Mouse (Mus musculus): ENCODE results near the gene Xpr1. TPM values are rescaled to one million over a fixed set of nuclear protein-coding genes. Genes with fewer than 3 reads are reported as not detected.

Gene Xpr1
- polyA plus RNA-seq, 1 experiment: 0.19 TPM

DNA sequence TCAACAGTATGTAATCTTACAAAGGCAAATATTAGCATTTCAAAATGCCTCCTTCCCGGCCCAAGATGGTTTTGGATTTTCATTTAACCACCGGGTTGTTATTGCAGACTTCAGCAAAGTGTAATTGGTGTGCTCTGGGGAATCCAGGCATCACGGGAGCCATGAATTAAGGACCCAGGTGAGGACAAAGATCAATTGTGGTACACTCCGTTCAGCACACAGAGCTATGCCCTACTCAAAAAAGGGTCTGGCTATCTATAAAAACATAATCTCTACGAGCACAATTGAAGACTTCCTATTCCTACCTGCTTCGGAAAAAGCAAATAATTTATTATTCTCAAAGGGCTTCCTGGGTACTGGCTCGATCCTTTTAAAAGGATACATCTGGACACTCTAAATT lies 22.3 kb upstream of the Xpr1 start:
- no peak overlapping the region for H3K4me3 ChIP-seq (replicated peaks)
- no peaks in the 10 kb centered on the region for H3K36me3 ChIP-seq (ENCODE audit: control insufficient read depth)
- H3K27me3 ChIP-seq (ENCODE audit: control insufficient read depth): peaks cover 4% of the 10 kb centered on the region; the same call in 1 of the 2 replicates
- H3K4me1 ChIP-seq (ENCODE audit: control insufficient read depth): peaks cover 2% of the 10 kb centered on the region; the same call in 1 of the 2 replicates
- TF ChIP-seq TAL1 (IDR thresholded peaks at IDR 0.05; ENCODE audit: low read length) (no peak), GATA1 (IDR thresholded peaks at IDR 0.05; ENCODE audit: low read length) (no peak)
- H3K9me3 ChIP-seq (ENCODE audit: control insufficient read depth, low read length): no peaks in the 10 kb centered on the region

DNA sequence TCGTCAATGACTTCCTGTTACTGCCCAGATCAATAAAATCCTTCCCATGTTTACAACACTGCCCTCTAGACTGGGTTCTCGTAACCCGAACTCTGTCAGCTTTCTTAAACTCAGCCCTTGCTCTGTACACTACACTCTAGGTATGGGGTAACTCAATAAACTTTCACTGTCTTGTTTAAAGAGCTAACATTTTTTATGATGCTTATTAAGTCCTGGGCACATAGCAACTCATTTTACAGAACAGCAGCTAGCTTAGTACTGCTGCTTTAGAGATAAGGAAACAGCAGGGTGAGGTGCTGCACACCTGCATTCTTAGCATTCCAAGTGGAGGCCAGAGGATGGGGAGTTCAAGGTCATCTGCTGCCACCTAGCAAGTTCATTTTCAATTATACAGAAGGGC lies 21.3 kb upstream of the Xpr1 start:
- Histone ChIP-seq H3K36me3 (ENCODE audit: control insufficient read depth) (no peaks in the 10 kb centered on the region), H3K27me3 (ENCODE audit: control insufficient read depth) (peaks cover 4% of the 10 kb centered on the region; the same call in 1 of the 2 replicates), H3K4me1 (ENCODE audit: control insufficient read depth) (peaks cover 2% of the 10 kb centered on the region; the same call in 1 of the 2 replicates), H3K4me3 (replicated peaks) (no peak overlapping the region), H3K9me3 (ENCODE audit: control insufficient read depth, low read length) (no peaks in the 10 kb centered on the region)
- TF ChIP-seq GATA1 (IDR thresholded peaks at IDR 0.05; ENCODE audit: low read length) (no peak), TAL1 (IDR thresholded peaks at IDR 0.05; ENCODE audit: low read length) (no peak)

DNA sequence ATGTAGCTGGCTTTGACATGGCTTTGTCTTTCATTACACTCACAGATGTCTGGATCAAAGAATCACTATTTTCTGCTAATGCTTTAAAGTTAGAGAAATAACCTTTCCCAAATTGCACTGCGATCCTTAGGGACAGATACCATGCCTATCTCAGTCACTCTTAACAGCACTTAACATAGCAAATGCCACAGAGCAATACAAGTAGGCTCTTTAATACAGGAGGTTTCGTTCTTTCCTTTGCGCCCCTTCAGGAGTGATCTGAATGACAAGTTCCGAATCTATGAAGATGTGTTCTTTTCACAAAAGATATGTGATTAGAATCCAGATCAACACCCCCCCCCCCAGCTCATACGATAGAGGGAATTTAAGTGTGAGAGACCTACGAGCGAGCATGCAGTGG lies 12.1 kb upstream of the Xpr1 start:
- no peak for TF ChIP-seq TAL1 (IDR thresholded peaks at IDR 0.05; ENCODE audit: low read length)
- no peak for TF ChIP-seq GATA1 (IDR thresholded peaks at IDR 0.05; ENCODE audit: low read length)
- no peaks in the 10 kb centered on the region for H3K27me3 ChIP-seq (ENCODE audit: control insufficient read depth)
- no peaks in the 10 kb centered on the region for H3K9me3 ChIP-seq (ENCODE audit: control insufficient read depth, low read length)
- no peaks in the 10 kb centered on the region for H3K36me3 ChIP-seq (ENCODE audit: control insufficient read depth)
- peaks cover 22% of the 10 kb centered on the region for H3K4me1 ChIP-seq (ENCODE audit: control insufficient read depth)
- H3K4me3 ChIP-seq (replicated peaks): no peak overlapping the region

DNA sequence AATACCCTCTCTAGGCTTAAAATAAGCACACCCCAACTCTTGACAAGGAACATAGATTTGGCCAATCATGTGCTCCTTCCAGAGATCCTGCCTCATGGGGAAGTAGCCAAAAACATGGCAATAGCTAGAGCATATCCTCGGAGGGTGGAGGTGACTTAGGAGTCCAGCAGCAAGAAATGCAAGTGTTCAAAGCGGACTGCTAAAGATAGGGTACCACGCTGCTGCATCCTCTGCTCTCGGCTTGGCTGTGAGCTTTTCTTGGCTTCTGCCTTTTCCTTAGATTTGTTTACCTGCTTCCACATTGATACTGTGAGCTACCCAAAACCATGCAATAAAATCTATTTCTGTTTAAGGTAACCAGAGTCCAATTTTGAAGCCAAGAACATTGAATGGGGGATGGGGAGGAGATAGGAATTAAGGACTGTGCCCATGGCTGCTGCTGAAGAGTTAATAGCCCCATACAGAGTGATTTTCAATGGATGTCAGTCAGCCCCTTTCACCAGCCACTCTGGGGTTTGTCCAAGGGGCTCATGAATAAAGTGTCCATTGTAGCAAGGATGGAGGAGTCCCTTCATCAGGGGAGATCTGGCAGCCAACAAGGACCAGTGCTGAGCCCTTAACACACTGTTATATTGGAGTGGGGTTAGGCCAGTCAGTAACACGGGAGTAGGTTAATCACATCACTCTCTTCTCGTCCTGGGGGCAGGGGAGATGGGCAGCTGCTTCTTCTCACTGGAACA lies 10.1 kb upstream of the Xpr1 start:
- no peak overlapping the region for H3K4me3 ChIP-seq (replicated peaks)
- peaks cover 24% of the 10 kb centered on the region for H3K4me1 ChIP-seq (ENCODE audit: control insufficient read depth)
- no peaks in the 10 kb centered on the region for H3K36me3 ChIP-seq (ENCODE audit: control insufficient read depth)
- H3K27me3 ChIP-seq (ENCODE audit: control insufficient read depth): no peaks in the 10 kb centered on the region
- TF ChIP-seq TAL1 (IDR thresholded peaks at IDR 0.05; ENCODE audit: low read length): no peak
- TF ChIP-seq GATA1 (IDR thresholded peaks at IDR 0.05; ENCODE audit: low read length): no peak
- no peaks in the 10 kb centered on the region for H3K9me3 ChIP-seq (ENCODE audit: control insufficient read depth, low read length)

DNA sequence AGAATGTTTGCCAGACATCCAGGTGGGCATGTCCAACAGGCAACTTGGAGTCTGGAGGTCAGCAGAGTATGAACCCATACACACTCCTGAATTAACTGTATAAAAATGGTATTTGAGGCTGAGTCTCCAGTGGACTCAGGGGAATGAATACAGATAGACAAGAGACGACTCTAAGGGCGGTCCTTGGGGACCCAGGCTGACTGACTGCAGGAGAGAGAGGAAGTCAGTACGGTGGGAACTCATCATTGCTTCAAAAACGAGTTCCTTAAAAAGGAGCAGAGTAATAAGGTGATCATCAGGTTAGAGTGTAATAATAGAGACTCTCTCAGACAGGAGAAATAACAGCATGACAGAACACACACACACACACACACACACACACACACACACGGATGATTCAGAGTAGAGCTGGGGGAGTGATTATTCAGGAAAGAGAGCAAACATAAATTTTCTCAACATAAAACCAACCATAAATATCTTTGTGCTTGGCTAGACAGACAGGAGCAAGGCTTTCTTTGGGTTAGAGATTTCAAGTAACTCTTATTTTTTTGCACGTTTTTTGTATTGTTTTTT lies 8.6 kb upstream of the Xpr1 start:
- Histone ChIP-seq H3K9me3 (ENCODE audit: control insufficient read depth, low read length) (no peaks in the 10 kb centered on the region), H3K27me3 (ENCODE audit: control insufficient read depth) (no peaks in the 10 kb centered on the region), H3K4me1 (ENCODE audit: control insufficient read depth) (peaks cover 24% of the 10 kb centered on the region), H3K36me3 (ENCODE audit: control insufficient read depth) (no peaks in the 10 kb centered on the region), H3K4me3 (replicated peaks) (no peak overlapping the region)
- TF ChIP-seq GATA1 (IDR thresholded peaks at IDR 0.05; ENCODE audit: low read length) (no peak), TAL1 (IDR thresholded peaks at IDR 0.05; ENCODE audit: low read length) (no peak)

DNA sequence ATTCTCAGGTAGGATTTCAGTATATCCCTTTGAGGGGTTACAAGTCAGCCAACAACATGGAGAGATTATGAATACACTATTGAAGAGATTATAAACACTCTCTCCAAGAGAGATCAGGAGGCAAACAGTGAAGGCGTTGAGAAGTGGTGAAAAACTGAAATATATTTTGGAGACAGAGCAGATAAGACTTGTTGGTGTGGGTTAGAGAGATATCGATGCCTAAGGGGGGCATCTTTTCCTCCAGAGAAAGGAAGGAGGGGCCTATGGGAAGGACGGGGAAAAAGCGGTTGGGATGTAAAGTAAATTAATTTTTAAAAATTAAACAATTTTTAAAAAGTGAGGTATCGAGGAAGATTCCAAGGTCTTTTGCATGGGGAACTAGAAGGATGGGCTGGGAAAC lies 8.1 kb upstream of the Xpr1 start:
- no peaks in the 10 kb centered on the region for H3K36me3 ChIP-seq (ENCODE audit: control insufficient read depth)
- no peak overlapping the region for H3K4me3 ChIP-seq (replicated peaks)
- H3K4me1 ChIP-seq (ENCODE audit: control insufficient read depth): peaks cover 21% of the 10 kb centered on the region

DNA sequence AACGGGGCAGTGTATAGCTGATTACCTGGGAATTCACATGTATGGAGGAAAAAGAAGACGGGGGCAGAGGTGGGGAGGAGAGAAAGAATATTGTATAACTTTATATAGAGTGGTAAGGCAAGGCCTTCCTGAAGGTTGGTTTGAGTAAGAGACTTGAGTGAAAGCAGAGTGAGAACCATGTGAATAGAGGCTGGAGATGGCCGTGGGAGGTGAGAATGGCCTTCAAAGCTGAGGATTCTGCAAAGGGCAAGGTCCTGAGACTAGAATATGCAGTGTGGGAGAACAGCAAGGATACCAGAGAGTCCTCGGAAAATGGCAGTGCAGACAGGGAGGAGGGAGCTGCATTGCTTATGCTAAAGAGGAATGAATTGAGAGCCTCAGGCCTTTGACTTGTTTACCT lies 6.6 kb upstream of the Xpr1 start:
- no peaks in the 10 kb centered on the region for H3K36me3 ChIP-seq (ENCODE audit: control insufficient read depth)
- TF ChIP-seq GATA1 (IDR thresholded peaks at IDR 0.05; ENCODE audit: low read length) (no peak), TAL1 (IDR thresholded peaks at IDR 0.05; ENCODE audit: low read length) (no peak)
- peaks cover 20% of the 10 kb centered on the region for H3K4me1 ChIP-seq (ENCODE audit: control insufficient read depth)
- no peaks in the 10 kb centered on the region for H3K27me3 ChIP-seq (ENCODE audit: control insufficient read depth)
- H3K9me3 ChIP-seq (ENCODE audit: control insufficient read depth, low read length): no peaks in the 10 kb centered on the region
- H3K4me3 ChIP-seq (replicated peaks): no peak overlapping the region

More for the DNA sequence above, 8.1 kb upstream of the Xpr1 start:
- Histone ChIP-seq H3K27me3 (ENCODE audit: control insufficient read depth) (no peaks in the 10 kb centered on the region), H3K9me3 (ENCODE audit: control insufficient read depth, low read length) (no peaks in the 10 kb centered on the region)
- TF ChIP-seq GATA1 (IDR thresholded peaks at IDR 0.05; ENCODE audit: low read length): no peak
- TF ChIP-seq TAL1 (IDR thresholded peaks at IDR 0.05; ENCODE audit: low read length): no peak

DNA sequence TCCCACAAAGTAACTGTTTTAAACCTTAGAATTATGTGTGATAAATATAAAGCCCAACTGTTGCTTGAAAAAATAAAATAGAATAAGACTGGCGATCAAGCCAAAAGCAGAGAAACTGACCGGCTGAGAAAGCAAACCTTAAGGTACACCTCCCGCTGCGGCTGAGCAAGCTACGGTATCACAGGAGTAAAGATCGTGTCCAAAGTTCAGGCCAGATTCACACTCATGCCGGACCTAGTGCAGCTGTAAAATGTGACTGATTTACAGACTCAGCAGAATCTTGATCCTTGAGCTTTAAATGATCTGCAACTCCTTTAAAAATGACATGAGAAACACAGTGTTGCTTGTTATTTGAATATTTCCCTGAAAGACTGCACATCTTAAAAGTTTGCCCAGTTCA lies 4.8 kb upstream of the Xpr1 start:
- no peaks in the 10 kb centered on the region for H3K36me3 ChIP-seq (ENCODE audit: control insufficient read depth)
- peaks cover 29% of the 10 kb centered on the region for H3K4me1 ChIP-seq (ENCODE audit: control insufficient read depth)
- H3K27me3 ChIP-seq (ENCODE audit: control insufficient read depth): no peaks in the 10 kb centered on the region
- TF ChIP-seq GATA1 (IDR thresholded peaks at IDR 0.05; ENCODE audit: low read length) (no peak), TAL1 (IDR thresholded peaks at IDR 0.05; ENCODE audit: low read length) (no peak)
- no peak overlapping the region for H3K4me3 ChIP-seq (replicated peaks)
- H3K9me3 ChIP-seq (ENCODE audit: control insufficient read depth, low read length): no peaks in the 10 kb centered on the region

DNA sequence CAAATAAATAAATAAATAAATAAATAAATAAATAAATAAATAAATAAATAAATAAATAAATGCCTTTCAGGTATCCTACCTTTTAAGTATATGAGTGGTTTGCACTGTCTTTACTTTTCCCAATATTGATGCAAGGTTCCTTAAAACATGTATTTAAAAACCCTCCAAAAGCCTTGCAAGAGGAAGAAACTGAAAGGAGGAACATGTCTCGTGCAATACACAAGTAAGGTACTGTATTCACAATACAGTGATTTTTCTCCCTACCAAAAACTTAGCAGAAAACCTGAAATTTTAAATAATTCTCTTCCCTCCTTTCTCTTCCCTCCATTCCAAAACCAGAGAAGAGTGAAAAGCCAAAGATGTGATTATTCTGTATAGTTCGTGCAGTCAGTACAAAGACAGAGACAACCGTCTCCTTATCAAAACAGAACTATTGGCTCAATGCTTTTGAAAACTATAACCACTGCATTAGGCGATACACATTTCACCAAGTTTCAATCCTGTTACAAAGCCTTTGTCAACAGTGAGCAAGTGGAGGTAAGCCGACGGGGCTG lies 991 bp downstream of the Xpr1 start:
- no peak for TF ChIP-seq TAL1 (IDR thresholded peaks at IDR 0.05; ENCODE audit: low read length)
- TF ChIP-seq GATA1 (IDR thresholded peaks at IDR 0.05; ENCODE audit: low read length): no peak
- no peaks in the 10 kb centered on the region for H3K27me3 ChIP-seq (ENCODE audit: control insufficient read depth)
- H3K9me3 ChIP-seq (ENCODE audit: control insufficient read depth, low read length): no peaks in the 10 kb centered on the region
- H3K36me3 ChIP-seq (ENCODE audit: control insufficient read depth): no peaks in the 10 kb centered on the region; the same call in 1 of the 2 replicates
- H3K4me1 ChIP-seq (ENCODE audit: control insufficient read depth): peaks cover 38% of the 10 kb centered on the region
- peak overlapping the region; percentile 89 for H3K4me3 ChIP-seq (replicated peaks)
